Mouse (Mus musculus) layer of hippocampus, adult 11-12 months (tissue): ENCODE results near the gene Chmp4b.
A peak's percentile ranks its signal among the peaks of the same experiment; 100 is the strongest.

Experiments used
- DNase-seq: peaks from one replicate; pipeline ENCODE4 v3.0.0; 2022; ENCODE audit warnings: low spot score

Gene Chmp4b

DNA sequence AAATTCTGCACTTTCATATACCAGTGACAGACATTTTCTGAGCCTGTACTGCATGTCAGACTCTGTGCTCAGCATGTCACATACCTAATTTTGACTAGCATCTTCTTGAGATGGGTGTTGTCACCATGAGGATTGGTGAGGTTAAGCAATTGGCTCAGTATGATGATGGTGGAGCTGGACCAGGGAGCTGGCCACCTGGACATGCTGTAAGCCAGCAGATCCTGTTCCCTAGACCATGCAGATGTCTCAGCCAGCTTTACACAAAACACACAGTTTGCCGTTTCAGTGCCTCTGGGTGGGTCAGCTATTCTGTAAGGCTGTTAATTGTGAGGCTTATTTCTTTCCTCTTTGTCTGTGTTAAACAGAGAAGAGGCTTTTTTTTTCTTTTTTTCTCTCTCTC, 31.2 kb downstream of the Chmp4b start:
- DNase-seq = no peak

- no peak for DNase-seq
Observed at GRCm38 (mm10) chr2:154684901-154685470, 33.5 kb downstream of the Chmp4b start.

DNA sequence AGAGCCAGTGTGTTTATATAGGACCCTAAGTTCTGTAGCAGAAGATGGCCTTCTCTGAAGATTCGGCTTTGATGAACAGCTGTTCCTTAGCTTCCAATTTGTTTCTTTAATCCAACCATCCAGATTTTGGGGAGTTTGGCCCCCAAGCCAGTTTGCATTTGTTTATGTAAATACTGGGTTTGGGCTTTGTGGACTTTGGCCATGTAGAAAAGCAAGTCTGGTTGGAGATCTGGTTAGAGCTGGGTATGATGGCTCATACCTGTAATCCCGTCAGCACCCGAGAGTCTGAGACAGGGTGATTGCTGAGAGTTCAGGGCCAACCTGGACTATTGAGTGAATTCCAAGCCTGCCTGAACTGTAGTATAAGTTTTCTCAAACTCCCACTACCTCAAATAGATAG, 34.3 kb downstream of the Chmp4b start:
- DNase-seq = no peak

GRCm38 (mm10) chr2:154686819-154687218, 35.3 kb downstream of the Chmp4b start:
- no peak for DNase-seq

DNA sequence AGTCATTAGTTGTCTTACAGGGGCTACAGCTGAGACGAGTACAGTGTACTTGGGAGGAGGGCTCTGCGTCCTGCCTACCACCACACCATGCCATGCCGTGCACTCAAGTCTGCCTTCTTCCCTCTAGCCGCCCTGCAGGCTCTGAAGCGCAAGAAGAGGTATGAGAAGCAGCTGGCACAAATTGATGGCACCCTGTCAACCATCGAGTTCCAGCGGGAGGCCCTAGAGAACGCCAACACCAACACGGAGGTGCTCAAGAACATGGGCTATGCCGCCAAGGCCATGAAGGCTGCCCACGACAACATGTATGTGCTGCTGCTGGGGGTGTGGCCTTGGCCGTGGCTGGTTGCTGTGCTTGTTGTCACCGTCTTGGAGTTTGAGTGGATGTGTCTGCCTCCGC, 37.9 kb downstream of the Chmp4b start:
- DNase-seq = no peak

GRCm38 (mm10) chr2:154690959-154691358, 39.5 kb downstream of the Chmp4b start:
- no peak for DNase-seq

DNA sequence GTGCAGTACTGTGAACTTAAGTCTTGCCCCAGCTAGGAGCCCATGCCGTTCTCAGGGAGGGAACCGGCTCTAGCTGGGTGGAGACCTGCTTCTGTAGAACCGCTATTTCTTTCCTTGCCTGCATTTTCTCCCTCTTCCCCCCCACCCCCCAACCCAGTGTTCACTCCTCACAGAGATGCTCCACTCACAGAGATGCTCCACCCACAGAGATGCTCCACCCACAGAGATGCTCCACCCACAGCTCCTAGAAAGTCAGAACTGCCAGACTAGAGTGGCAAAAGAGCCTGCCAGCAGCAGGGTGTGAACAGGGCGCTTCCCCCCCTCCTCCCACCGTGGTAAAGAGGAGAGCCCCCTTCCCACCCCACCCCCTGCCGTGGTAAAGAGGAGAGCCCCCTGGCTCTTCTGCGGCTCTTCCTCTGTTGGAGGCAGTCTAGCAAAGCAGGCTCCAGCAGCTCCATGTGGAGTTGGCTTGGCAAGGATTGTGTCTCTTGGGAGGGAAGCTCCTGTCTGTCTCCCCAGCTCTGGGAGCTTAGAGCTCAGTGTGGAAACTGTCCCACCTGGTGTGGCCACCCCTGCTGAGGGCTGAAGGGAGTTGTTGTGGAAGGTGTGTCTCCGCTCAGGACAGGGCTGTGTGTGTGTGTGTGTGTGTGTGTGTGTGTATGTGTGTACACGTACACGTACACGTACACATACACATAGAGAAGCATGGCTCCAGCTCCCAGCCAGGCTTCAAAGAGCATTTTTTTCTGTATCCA, 41.9 kb downstream of the Chmp4b start:
- no peak for DNase-seq

DNA sequence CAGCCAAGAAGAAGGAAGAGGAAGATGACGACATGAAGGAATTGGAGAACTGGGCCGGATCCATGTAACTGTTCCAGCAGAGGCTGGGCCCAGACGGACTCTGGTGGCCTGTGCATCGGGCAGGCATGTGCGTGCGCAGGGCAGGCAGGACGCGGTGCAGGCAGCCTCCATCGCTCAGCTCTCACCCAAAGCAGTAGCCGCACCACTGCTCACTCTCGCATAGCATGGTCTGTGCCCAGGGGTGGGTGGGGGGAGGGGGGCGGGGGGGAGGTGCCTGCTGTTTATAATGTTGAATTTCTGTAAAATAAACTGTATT, 42.4 kb downstream of the Chmp4b start:
- no peak for DNase-seq

- DNase-seq = no peak
Observed at GRCm38 (mm10) chr2:154695690-154696089, 44.2 kb downstream of the Chmp4b start.

DNA sequence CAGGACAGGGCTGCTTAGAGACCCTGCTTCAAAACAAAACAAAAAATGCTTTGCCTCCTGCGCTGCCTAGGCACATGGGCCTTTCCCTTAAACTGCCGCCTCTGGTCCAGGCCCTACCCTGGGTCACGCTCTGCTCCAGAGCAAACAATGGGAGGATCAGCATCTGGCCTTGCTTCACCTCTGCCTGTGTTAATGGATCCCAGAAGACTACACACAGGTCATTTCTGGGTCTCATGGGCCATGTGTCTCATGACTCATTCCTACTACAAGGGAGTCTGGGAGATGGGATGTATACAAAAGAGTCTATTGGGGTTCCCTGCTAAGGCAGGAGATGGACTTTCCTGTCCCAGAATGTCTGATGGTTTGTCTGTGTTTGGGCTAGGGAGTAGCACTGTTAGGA, 45.2 kb downstream of the Chmp4b start:
- DNase-seq = no peak

GRCm38 (mm10) chr2:154699360-154699759, 47.9 kb downstream of the Chmp4b start:
- DNase-seq = no peak

DNA sequence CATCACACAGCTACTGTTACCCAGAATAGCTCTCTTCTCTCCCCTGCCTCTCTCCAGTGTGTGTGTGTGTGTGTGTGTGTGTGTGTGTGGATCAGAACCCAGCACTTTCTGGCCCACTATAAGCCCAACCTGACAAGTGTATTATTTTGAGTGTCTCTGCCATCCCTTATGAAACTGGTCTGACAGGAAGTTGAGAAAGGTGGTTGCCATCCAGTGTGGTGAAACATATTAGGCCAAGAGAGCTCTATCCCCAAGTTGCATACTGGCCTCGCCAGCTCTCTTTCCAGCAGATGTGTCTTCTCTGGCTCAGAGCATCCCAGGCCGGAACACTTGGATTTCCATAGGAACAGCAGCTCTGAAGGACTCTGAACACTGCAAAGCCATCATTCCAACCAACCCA, 48.7 kb downstream of the Chmp4b start:
- DNase-seq = no peak

DNA sequence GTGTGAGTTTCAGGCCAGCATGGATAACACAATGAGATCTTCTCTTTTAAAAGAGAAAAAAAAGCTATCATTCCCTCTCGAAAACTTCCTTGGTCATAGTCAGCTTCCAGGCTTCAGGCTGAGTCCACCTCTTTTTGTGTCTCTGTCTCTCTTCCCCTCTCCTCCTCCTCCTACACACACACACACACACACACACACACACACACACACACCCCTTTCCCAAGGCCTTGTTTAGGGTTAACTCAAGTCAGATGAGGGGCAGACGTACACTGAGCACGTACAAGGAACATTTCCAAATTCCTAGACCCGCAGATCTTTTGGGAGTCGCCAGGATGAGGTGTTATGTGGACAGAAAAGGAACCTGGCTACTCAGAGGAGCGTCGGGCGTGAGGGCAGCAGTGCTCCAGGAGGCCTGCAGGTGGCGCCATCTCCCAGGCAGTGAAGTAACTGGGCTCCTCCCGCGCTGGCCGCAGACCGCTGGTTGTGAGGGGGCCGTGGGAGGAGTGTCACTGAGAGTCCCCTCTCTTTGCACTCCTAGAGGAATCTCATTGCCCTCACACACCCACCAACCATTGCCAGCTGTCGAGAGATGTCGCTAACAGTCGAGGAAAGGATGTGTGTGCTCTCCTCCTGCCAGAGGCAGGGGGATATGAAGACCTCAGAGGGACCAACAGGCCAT, 51.3 kb downstream of the Chmp4b start:
- peak; percentile 64 for DNase-seq

DNA sequence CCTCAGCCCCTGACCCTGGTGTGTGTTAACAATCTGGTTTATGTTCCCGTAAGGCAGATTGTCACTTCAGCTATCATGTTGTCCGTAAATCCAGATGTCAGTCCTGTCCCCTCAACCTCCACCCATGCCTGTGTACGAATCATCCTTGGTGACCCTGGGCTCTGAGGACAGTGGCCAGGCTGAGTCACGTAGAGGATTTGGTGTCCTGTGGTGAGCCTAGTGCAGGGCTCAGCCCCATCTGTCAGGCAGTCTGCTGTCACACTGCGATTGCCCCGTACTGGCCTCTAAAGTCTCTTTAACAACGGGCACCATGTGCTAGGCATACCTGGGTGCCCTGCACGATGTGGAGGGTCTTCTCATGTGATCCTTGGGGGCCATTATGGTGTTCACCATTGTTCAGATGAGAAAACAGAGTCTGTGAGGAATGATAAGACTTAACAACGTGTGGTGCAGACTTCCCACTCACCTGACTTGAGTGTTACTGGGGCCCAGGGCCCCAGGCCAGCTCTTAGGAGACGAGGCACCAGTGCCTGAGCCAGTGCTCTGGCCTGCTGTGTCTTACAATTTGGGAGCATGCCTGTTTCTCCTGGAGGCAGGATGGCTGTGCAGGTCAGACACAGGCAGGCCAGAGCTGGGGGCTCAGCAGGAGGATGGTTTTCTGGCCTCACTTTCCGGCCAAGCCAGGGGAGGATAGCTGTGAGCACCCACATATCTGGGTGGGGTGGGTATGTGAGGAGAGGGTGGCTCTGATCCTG, 55.2 kb downstream of the Chmp4b start:
- no peak for DNase-seq

GRCm38 (mm10) chr2:154707284-154707683, 55.8 kb downstream of the Chmp4b start:
- DNase-seq = no peak

DNA sequence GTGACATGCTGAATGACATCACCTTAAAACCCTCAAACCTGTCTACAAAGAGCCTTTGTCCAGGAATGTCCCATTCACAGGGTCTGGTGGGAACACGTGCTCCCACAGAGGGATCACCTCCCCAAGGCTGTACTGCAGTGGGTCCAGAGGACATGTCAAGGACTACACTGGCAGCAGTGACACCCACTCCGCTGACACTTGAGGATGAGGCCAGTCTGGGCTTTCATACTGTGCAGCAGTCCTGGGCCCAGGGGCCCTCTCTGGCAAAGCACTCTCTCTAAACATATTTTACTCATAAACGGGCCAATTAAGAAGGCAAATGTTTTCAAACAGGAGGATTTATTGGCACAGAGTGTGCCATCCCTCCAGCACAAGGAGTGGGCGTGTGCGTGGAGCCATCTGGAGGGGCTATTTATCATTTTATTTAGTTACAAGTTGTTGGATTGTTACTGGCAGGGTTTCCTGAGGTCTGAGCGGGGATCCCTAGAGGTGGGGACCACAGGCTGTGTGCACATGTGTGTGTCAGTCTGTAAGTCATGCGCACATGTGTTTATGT, 56.4 kb downstream of the Chmp4b start:
- peak; percentile 39 for DNase-seq

DNA sequence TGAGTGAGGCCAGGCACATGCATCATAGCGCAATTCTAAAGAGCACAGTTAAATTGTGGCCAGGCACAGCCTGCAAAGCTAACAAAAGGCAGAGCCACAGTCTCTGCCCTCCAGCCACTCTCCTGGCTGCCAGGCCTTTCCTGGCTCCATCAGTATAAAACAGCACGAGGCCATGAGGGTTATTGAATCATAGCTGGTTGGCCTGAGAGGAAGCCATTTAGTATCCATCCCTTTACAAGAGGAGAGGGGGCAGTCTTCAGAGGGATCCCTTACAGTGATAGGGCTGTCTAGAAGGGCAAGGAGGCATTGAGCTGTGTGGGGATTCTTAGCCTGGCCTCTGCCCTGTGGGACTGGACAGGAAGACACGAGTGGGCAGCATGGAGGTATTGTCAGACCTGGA, 60.2 kb downstream of the Chmp4b start:
- no peak for DNase-seq

GRCm38 (mm10) chr2:154712271-154712677, 60.8 kb downstream of the Chmp4b start:
- DNase-seq = no peak

- no peak for DNase-seq
Observed at GRCm38 (mm10) chr2:154713083-154713482, 61.6 kb downstream of the Chmp4b start.

DNA sequence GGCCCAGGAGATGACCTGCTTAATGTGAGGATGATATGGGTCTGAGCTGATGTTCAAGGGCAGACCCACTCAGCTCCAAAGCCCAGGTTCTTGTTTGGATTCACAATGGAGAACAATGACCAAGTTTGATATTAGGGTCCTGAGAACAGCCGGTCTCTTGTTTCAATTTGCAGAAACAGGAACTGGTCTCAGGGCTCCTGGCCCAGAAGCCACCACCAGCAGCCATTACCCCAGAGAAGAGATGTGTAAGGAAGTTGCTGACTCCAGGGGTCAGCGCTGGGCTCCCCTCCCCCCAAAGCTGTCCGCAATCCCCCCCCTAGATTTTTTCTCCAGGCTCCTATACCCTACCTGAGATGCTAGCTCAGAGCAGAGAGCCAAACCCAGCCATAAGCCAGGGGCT, 62.5 kb downstream of the Chmp4b start:
- no peak for DNase-seq

GRCm38 (mm10) chr2:154716586-154716985, 65.1 kb downstream of the Chmp4b start:
- DNase-seq = no peak

GRCm38 (mm10) chr2:154717081-154717480, 65.6 kb downstream of the Chmp4b start:
- no peak for DNase-seq
